Comparison of ENCODE assay signal across 8 mouse cellular contexts in genomic region chr19:10714682-10715475, GRCm38 (mm10). TPM values are rescaled to one million over a fixed set of nuclear protein-coding genes. Genes with fewer than 3 reads are reported as not detected.
DNase-seq lines count a peak whose midpoint lies in the region; ATAC-seq lines count a peak whose summit lies in the region.

No protein-coding gene starts in this region.

- 31% methylated on average over 4 of the region's 4 CpGs for WGBS in embryonic facial prominence, embryonic 14.5 days
- WGBS in hindbrain, embryonic 13.5 days = 44% methylated on average over 4 of the region's 4 CpGs

- peak; percentile 67 for DNase-seq in gastrocnemius, adult 18-20 months (ENCODE audit: low spot score)
- no peak for DNase-seq in gastrocnemius, postnatal 25 days
- DNase-seq in adrenal gland, postnatal 36 days = peak; percentile 72 to 81
- peak; percentile 83 for DNase-seq in embryonic facial prominence, embryonic 14.5 days (ENCODE audit: low spot score)
- peak; percentile 68 to 71 for DNase-seq in layer of hippocampus, postnatal 36 days
- peak; percentile 83 for DNase-seq in mesoderm, embryonic 11.5 days (ENCODE audit: low read depth, low spot score)
- peak; percentile 40 to 76 for DNase-seq in spleen, adult 18-20 months

- no peaks in the 10 kb centered on the region for H3K27me3 ChIP-seq in embryonic facial prominence, embryonic 14.5 days (replicated peaks; ENCODE audit: control insufficient read depth, insufficient read depth, low read length)
- H3K27me3 ChIP-seq in hindbrain, embryonic 13.5 days = no peaks in the 10 kb centered on the region

- no peak overlapping the region for H3K4me3 ChIP-seq in embryonic facial prominence, embryonic 14.5 days (ENCODE audit: low read depth, low read length)
- no peak overlapping the region for H3K4me3 ChIP-seq in hindbrain, embryonic 13.5 days

- no peak overlapping the region for H3K9ac ChIP-seq in embryonic facial prominence, embryonic 14.5 days (ENCODE audit: low read depth, low read length)
- H3K9ac ChIP-seq in hindbrain, embryonic 13.5 days = no peak overlapping the region

- H3K4me2 ChIP-seq in embryonic facial prominence, embryonic 14.5 days (ENCODE audit: low read depth, low read length) = no peak overlapping the region
- no peak overlapping the region for H3K4me2 ChIP-seq in hindbrain, embryonic 13.5 days

- H3K27ac ChIP-seq in embryonic facial prominence, embryonic 14.5 days (replicated peaks; ENCODE audit: low read depth, low read length) = peak overlapping the region; percentile 10; the same call in 1 of the 2 replicates
- peak overlapping the region; percentile 71 for H3K27ac ChIP-seq in hindbrain, embryonic 13.5 days

- H3K9me3 ChIP-seq in embryonic facial prominence, embryonic 14.5 days (ENCODE audit: control insufficient read depth, low read length) = no peaks in the 10 kb centered on the region
- no peaks in the 10 kb centered on the region for H3K9me3 ChIP-seq in hindbrain, embryonic 13.5 days

- peak; percentile 51; the same call in 1 of the 2 replicates for ATAC-seq in embryonic facial prominence, embryonic 14.5 days (ENCODE audit: low read depth)
- ATAC-seq in hindbrain, embryonic 13.5 days (ENCODE audit: low FRiP score) = peak; percentile 64

- peaks cover 4% of the 10 kb centered on the region; the same call in 1 of the 2 replicates for H3K4me1 ChIP-seq in embryonic facial prominence, embryonic 14.5 days (ENCODE audit: control insufficient read depth, insufficient read depth, low read length)
- peaks cover 26% of the 10 kb centered on the region for H3K4me1 ChIP-seq in hindbrain, embryonic 13.5 days (replicated peaks)

- peaks cover 46% of the 10 kb centered on the region for H3K36me3 ChIP-seq in embryonic facial prominence, embryonic 14.5 days (ENCODE audit: control insufficient read depth, insufficient read depth, low read length)
- H3K36me3 ChIP-seq in hindbrain, embryonic 13.5 days = peaks cover 42% of the 10 kb centered on the region

RNA-seq across cellular contexts. Expression of gene Cd5, which starts 23.9 kb away (rescaled TPM):
- total RNA-seq in gastrocnemius, adult 18-20 months (2021) = not detected
- under 1 TPM in 1 of 2 experiments, not detected in 1; 0.19 TPM for total RNA-seq in gastrocnemius, postnatal 25 days (2021)
- under 1 TPM in 1 of 2 experiments, not detected in 1; 0.20 TPM for total RNA-seq in adrenal gland, postnatal 36 days (2021)
- 0.58 and 0.78 TPM in 2 replicates for polyA plus RNA-seq in embryonic facial prominence, embryonic 14.5 days (2014; fragmentation: Nextera tagmentation; extraction: Ambion mirVana)
- polyA plus RNA-seq in hindbrain, embryonic 13.5 days (2015; fragmentation: Nextera tagmentation; extraction: Ambion mirVana) = 0.21 and 0.35 TPM in 2 replicates
- total RNA-seq in layer of hippocampus, postnatal 36 days (2021) = not detected

RNA-seq across cellular contexts. Expression of gene Vps37c, which starts 26.3 kb away (rescaled TPM):
- 10 to 100 TPM; 21.3 to 28.5 TPM for total RNA-seq in gastrocnemius, adult 18-20 months (2021)
- total RNA-seq in gastrocnemius, postnatal 25 days (2021) = 10 to 100 TPM; 23.9 to 26.2 TPM
- 10 to 100 TPM; 21.1 to 30.5 TPM for total RNA-seq in adrenal gland, postnatal 36 days (2021)
- 34.8 and 35.9 TPM in 2 replicates for polyA plus RNA-seq in embryonic facial prominence, embryonic 14.5 days (2014; fragmentation: Nextera tagmentation; extraction: Ambion mirVana)
- polyA plus RNA-seq in hindbrain, embryonic 13.5 days (2015; fragmentation: Nextera tagmentation; extraction: Ambion mirVana) = 33.8 and 34.7 TPM in 2 replicates
- total RNA-seq in layer of hippocampus, postnatal 36 days (2021) = 10 to 100 TPM; 24.2 to 26.7 TPM

RNA-seq across cellular contexts. Expression of gene Pga5, which starts 37.0 kb away (rescaled TPM):
- total RNA-seq in gastrocnemius, adult 18-20 months (2021) = not detected
- not detected for total RNA-seq in gastrocnemius, postnatal 25 days (2021)
- total RNA-seq in adrenal gland, postnatal 36 days (2021) = not detected
- polyA plus RNA-seq in embryonic facial prominence, embryonic 14.5 days (2014; fragmentation: Nextera tagmentation; extraction: Ambion mirVana) = 0.14 TPM in 1 of 2 replicates, not detected in the other
- polyA plus RNA-seq in hindbrain, embryonic 13.5 days (2015; fragmentation: Nextera tagmentation; extraction: Ambion mirVana) = not detected in 2 replicates
- total RNA-seq in layer of hippocampus, postnatal 36 days (2021) = not detected
